Mouse (Mus musculus) midbrain, embryonic 14.5 days (tissue): ENCODE results near the gene Usp4. TPM values are rescaled to one million over a fixed set of nuclear protein-coding genes. Genes with fewer than 3 reads are reported as not detected.

Experiments
- ATAC-seq: fragments of 200-750 bp; cut with Nextera tagmentation; 2 replicates; pipeline ENCODE4 v1.8.0; 2017; ENCODE audit warnings: moderate number of reproducible peaks, moderate library complexity; ENCODE audit not compliant: low FRiP score, low TSS enrichment
- DNase-seq: peaks from one replicate; pipeline ENCODE4 v3.0.0-alpha.2; 2015
- H3K27ac ChIP-seq: fragments of 300-500 bp; sonication (generic); replicated peaks from 2 replicates; pipeline ENCODE4 v1.5.1; 2014; ENCODE audit warnings: mild to moderate bottlenecking, low read depth, low read length, moderate library complexity
- H3K27me3 ChIP-seq: fragments of 300-500 bp; sonication (generic); 2 replicates; pipeline ENCODE4 v1.6.1; 2014; ENCODE audit warnings: low read length, control low read depth, mixed read lengths; ENCODE audit not compliant: control insufficient read depth, insufficient read depth
- H3K36me3 ChIP-seq: fragments of 300-500 bp; sonication (generic); 2 replicates; pipeline ENCODE4 v1.6.1; 2014; ENCODE audit warnings: low read length, control low read depth; ENCODE audit not compliant: control insufficient read depth, insufficient read depth
- H3K4me1 ChIP-seq: fragments of 300-500 bp; sonication (generic); 2 replicates; pipeline ENCODE4 v1.6.1; 2014; ENCODE audit warnings: mild to moderate bottlenecking, antibody characterized with exemption, low read length, control low read depth; ENCODE audit not compliant: control insufficient read depth, insufficient read depth
- H3K4me2 ChIP-seq: fragments of 300-500 bp; sonication (generic); 2 replicates; pipeline ENCODE4 v1.6.1; 2014; ENCODE audit warnings: mild to moderate bottlenecking, low read length, moderate library complexity
- H3K4me3 ChIP-seq: fragments of 300-500 bp; sonication (generic); replicated peaks from 2 replicates; pipeline ENCODE4 v1.5.1; 2014; ENCODE audit warnings: low read depth, low read length
- H3K9ac ChIP-seq: fragments of 300-500 bp; sonication (generic); replicated peaks from 2 replicates; pipeline ENCODE4 v1.6.1; 2014; ENCODE audit warnings: mild to moderate bottlenecking, low read length, moderate library complexity
- H3K9me3 ChIP-seq: fragments of 300-500 bp; sonication (generic); 2 replicates; pipeline ENCODE4 v1.6.1; 2016; ENCODE audit warnings: low read length, control low read depth, mixed read lengths; ENCODE audit not compliant: control insufficient read depth
- WGBS: fragments of 180-500 bp; shearing (Covaris S2); extraction: QIAGEN DNeasy Blood & Tissue Kit; methylation state at CpG from one replicate; pipeline ENCODE4 v1.1.7; 2014; 5-methylcytosine and 5-hydroxymethylcytosine counted together
- polyA plus RNA-seq: library from polyadenylated mRNA; unstranded; fragments of >200 nt; fragmentation: Nextera tagmentation; extraction: Ambion mirVana; gene quantifications from 2 replicates; pipeline ENCODE4 v1.2.1, GENCODE M21; 2014

The Usp4 gene
- polyA plus RNA-seq, 1 experiment from 2014 or later, result 144 TPM

- ATAC-seq, result no peak
- no peak for DNase-seq
- WGBS, result 12% methylated on average over 14 of the region's 14 CpGs
- H3K9me3 ChIP-seq, result no peaks in the 10 kb centered on the region
- H3K4me1 ChIP-seq, result peaks cover 22% of the 10 kb centered on the region
- H3K9ac ChIP-seq, result peak overlapping the region; percentile 86
- H3K27me3 ChIP-seq, result no peaks in the 10 kb centered on the region
- peaks cover 37% of the 10 kb centered on the region for H3K36me3 ChIP-seq
- peak overlapping the region; percentile 98 for H3K27ac ChIP-seq
- peak overlapping the region; percentile 88 for H3K4me3 ChIP-seq
- peak overlapping the region; percentile 87 for H3K4me2 ChIP-seq
These were observed 632 bp downstream of the Usp4 start for GRCm38 (mm10) chr9:108348290-108348680.

DNA sequence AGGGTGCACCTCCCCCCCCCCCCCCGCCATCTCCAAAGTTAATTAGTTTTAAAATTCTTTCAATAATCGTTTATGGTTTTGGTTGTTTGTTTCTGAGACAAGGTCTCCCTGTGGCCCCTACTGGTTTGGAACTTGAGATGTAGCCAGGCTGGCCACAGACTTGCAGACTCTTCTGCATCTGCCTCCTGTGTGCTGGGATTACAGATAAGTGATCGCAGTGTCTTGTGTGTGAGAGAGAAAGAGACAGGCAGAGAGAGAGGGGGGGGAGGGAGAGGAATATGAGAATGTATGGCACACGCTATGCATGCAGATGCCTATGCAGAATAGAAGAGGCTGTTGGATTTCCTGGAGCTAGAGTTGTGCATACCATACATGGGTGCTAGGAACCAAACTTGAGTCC, 2.1 kb downstream of the Usp4 start:
- H3K4me2 ChIP-seq, result no peak overlapping the region
- H3K9ac ChIP-seq, result no peak overlapping the region
- no peak overlapping the region for H3K27ac ChIP-seq
- peaks cover 51% of the 10 kb centered on the region for H3K36me3 ChIP-seq
- H3K4me3 ChIP-seq, result no peak overlapping the region
- no peaks in the 10 kb centered on the region for H3K27me3 ChIP-seq
- ATAC-seq, result no peak
- DNase-seq, result no peak
- 94% methylated on average over 4 of the region's 4 CpGs for WGBS
- peaks cover 22% of the 10 kb centered on the region for H3K4me1 ChIP-seq
- no peaks in the 10 kb centered on the region for H3K9me3 ChIP-seq

DNA sequence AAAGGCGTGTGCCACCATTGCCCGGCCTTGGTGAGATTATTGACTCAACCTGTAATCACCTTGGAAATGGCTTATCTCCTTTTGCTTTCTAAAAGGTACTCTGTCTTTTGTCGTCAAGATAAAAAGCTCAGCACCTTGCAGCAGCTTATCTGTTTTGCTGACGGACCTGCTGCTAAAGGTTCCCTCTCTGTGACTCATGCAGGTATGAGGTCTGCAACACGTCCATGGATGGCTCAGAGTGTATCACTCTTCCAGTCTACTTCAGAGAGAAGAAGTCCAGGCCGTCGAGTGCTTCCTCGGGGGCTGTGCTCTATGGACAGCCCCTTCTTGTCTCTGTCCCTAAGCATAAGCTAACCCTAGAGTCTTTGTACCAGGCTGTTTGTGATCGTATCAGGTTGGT, 30.6 kb downstream of the Usp4 start:
- Histone ChIP-seq H3K36me3 (peaks cover 98% of the 10 kb centered on the region), H3K27ac (no peak overlapping the region), H3K4me3 (no peak overlapping the region), H3K4me1 (no peaks in the 10 kb centered on the region), H3K4me2 (no peak overlapping the region), H3K9ac (no peak overlapping the region), H3K27me3 (no peaks in the 10 kb centered on the region), H3K9me3 (no peaks in the 10 kb centered on the region)
- no peak for DNase-seq
- no peak for ATAC-seq
- WGBS, result 96% methylated on average over 9 of the region's 9 CpGs

DNA sequence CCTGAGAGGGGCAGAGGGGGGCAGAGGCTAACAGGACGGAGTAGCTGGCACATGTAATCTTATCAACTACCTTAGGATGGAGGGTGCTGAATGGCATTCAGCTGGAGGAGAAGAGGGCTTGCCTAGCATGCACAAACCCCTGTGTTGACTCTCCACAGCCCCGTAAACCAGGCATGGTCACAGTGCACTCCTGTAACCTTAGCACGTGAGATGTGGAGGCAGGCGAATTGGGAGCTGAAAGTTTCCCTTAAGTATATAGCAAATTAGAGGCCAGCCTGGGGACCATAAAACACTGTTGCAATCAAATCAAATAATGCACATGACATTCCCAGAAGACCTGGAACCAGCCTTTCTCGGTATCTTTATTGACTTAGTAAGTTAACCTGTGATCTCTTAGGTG, 31.1 kb downstream of the Usp4 start:
- no peaks in the 10 kb centered on the region for H3K9me3 ChIP-seq
- 96% methylated on average over 5 of the region's 5 CpGs for WGBS
- no peak overlapping the region for H3K4me3 ChIP-seq
- no peak for DNase-seq
- no peak overlapping the region for H3K4me2 ChIP-seq
- ATAC-seq, result no peak
- H3K27me3 ChIP-seq, result no peaks in the 10 kb centered on the region
- H3K4me1 ChIP-seq, result no peaks in the 10 kb centered on the region
- no peak overlapping the region for H3K27ac ChIP-seq
- H3K9ac ChIP-seq, result no peak overlapping the region
- peaks cover 98% of the 10 kb centered on the region for H3K36me3 ChIP-seq

- ATAC-seq (no peak), DNase-seq (no peak)
- Histone ChIP-seq H3K9ac (no peak overlapping the region), H3K4me2 (no peak overlapping the region), H3K4me1 (no peaks in the 10 kb centered on the region), H3K4me3 (no peak overlapping the region), H3K36me3 (peaks cover 98% of the 10 kb centered on the region), H3K9me3 (no peaks in the 10 kb centered on the region), H3K27ac (no peak overlapping the region), H3K27me3 (no peaks in the 10 kb centered on the region)
- 96% methylated on average over 4 of the region's 4 CpGs for WGBS
These were observed 31.6 kb downstream of the Usp4 start for GRCm38 (mm10) chr9:108379294-108379693.

- Histone ChIP-seq H3K36me3 (peaks cover 95% of the 10 kb centered on the region), H3K9me3 (no peaks in the 10 kb centered on the region), H3K27me3 (no peaks in the 10 kb centered on the region), H3K4me3 (no peak overlapping the region), H3K9ac (no peak overlapping the region), H3K4me2 (no peak overlapping the region), H3K4me1 (no peaks in the 10 kb centered on the region), H3K27ac (no peak overlapping the region)
- no peak for DNase-seq
- WGBS, result 95% methylated on average over 9 of the region's 9 CpGs
- no peak for ATAC-seq
These were observed 33.7 kb downstream of the Usp4 start for GRCm38 (mm10) chr9:108381382-108381781.

- Histone ChIP-seq H3K9ac (no peak overlapping the region), H3K9me3 (no peaks in the 10 kb centered on the region), H3K27me3 (no peaks in the 10 kb centered on the region), H3K36me3 (peaks cover 94% of the 10 kb centered on the region), H3K4me3 (no peak overlapping the region), H3K4me2 (no peak overlapping the region), H3K27ac (no peak overlapping the region), H3K4me1 (no peaks in the 10 kb centered on the region)
- DNase-seq, result no peak
- WGBS, result 87% methylated on average over 7 of the region's 7 CpGs
- no peak for ATAC-seq
These were observed 37.4 kb downstream of the Usp4 start for GRCm38 (mm10) chr9:108385006-108385405.

DNA sequence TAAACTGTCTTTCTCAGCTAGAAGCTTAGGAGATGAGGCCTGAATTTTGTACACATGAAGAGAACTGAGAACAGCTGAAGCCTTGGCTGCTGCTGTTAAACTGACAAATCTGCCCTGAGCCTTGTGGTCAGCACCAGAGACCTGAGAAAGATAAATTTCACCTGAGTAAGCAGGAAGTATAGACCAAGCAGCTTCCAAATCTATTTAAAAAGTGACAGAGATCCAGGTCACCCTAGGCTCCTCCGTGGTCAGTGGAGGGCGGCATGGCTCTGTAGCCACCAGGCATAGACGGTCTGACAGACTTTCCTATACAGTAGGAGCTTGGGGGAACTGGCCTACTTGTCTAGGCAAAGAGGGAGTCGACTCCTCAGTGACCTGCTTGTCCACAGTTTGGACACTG, 39.2 kb downstream of the Usp4 start:
- Histone ChIP-seq H3K9me3 (no peaks in the 10 kb centered on the region), H3K9ac (no peak overlapping the region), H3K4me1 (no peaks in the 10 kb centered on the region), H3K36me3 (peaks cover 93% of the 10 kb centered on the region), H3K4me3 (no peak overlapping the region), H3K27ac (no peak overlapping the region), H3K27me3 (no peaks in the 10 kb centered on the region), H3K4me2 (no peak overlapping the region)
- ATAC-seq, result no peak
- WGBS, result 90% methylated on average over 4 of the region's 4 CpGs
- DNase-seq, result no peak

- H3K36me3 ChIP-seq, result peaks cover 95% of the 10 kb centered on the region
These were observed 40.9 kb downstream of the Usp4 start for GRCm38 (mm10) chr9:108388601-108389000.

More at GRCm38 (mm10) chr9:108388601-108389000, 40.9 kb downstream of the Usp4 start:
- no peaks in the 10 kb centered on the region for H3K9me3 ChIP-seq
- no peaks in the 10 kb centered on the region for H3K4me1 ChIP-seq
- H3K9ac ChIP-seq, result no peak overlapping the region
- no peak overlapping the region for H3K4me3 ChIP-seq
- DNase-seq (no peak), ATAC-seq (no peak)
- H3K27ac ChIP-seq, result no peak overlapping the region
- no peaks in the 10 kb centered on the region for H3K27me3 ChIP-seq
- no peak overlapping the region for H3K4me2 ChIP-seq
- WGBS, result 91% methylated on average over 10 of the region's 10 CpGs
